Mouse (Mus musculus): ENCODE results near the gene Sult5a1. TPM values are rescaled to one million over a fixed set of nuclear protein-coding genes. Genes with fewer than 3 reads are reported as not detected.
A peak's percentile ranks its signal among the peaks of the same experiment; 100 is the strongest.
"Not testable (repeated sequence)": the region's sequence is repeated elsewhere in the genome, so short reads cannot be mapped to it uniquely, and the experiment has no call there.

Sult5a1 gene
- total and polyA plus RNA-seq, 2 experiments = 29.8 to 154 TPM

DNA sequence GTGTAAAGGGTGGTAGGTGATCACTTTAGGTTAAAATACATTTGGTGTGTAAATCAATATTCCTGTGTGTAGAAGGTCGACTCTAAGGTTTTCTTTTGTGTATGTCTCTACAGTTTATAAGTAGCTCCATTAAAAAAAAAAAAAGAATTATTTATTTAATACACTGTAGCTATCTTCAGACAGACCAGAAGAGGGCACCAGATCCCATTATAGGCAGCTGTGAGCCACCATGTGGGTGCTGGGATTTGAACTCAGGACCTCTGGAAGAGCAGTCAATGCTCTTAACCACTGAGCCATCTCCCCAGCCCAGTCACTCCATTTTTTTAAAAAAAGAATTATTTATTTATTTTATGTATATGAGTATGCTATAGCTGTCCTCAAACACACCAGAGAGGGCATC, 50.1 kb downstream of the Sult5a1 start:
- DNase-seq (ENCODE audit: extremely low read depth, low read depth, low spot score) = no peak
- H3K79me2 ChIP-seq (ENCODE audit: control insufficient read depth, insufficient read depth, low read length) = no peaks in the 10 kb centered on the region
- peaks cover 21% of the 10 kb centered on the region; the same call in 1 of the 2 replicates for H3K36me3 ChIP-seq (ENCODE audit: control insufficient read depth, insufficient read depth, low read length)
- no peak overlapping the region for H3K4me3 ChIP-seq (ENCODE audit: insufficient read depth, low read depth, low read length)
- no peak overlapping the region for H3K27ac ChIP-seq (replicated peaks; ENCODE audit: insufficient read depth, low read depth, low read length)
- WGBS = 79% methylated on average over 1 of the region's 1 CpGs
- peaks cover 8% of the 10 kb centered on the region for H3K4me1 ChIP-seq (ENCODE audit: control insufficient read depth, insufficient read depth, low read length)
- H3K27me3 ChIP-seq (ENCODE audit: control insufficient read depth, insufficient read depth, low read length) = no peaks in the 10 kb centered on the region
- no peak for TF ChIP-seq POLR2A (IDR thresholded peaks at IDR 0.05; ENCODE audit: extremely low read depth, insufficient read depth, low read length)
- TF ChIP-seq CTCF (IDR thresholded peaks at IDR 0.05; ENCODE audit: low read depth, low read length) = 0 out of 2 replicates have a peak, but pooled peaks have one; percentile 7
- H3K9ac ChIP-seq (ENCODE audit: low read depth, low read length) = no peak overlapping the region

DNA sequence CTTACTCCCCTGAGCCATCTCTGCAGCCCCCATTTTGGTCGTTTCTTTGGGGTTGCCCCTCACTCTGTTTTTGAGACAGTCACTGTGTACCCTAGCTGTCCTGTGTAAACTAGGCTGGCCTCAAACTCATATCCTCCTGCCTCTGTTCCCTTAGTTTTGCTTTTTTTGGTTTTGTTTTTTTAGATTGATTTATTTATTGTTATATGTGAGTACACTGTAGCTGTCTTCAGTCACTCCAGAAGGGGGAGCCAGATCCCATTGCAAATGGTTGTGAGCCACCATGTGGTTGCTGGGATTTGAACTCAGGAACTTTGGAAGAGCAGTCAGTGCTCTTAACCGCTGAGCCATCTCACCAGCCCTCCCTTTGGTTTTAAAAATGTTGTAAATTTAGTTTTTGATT, 51.6 kb downstream of the Sult5a1 start:
- peaks cover 9% of the 10 kb centered on the region for H3K4me1 ChIP-seq (ENCODE audit: control insufficient read depth, insufficient read depth, low read length)
- peaks cover 21% of the 10 kb centered on the region; the same call in 1 of the 2 replicates for H3K36me3 ChIP-seq (ENCODE audit: control insufficient read depth, insufficient read depth, low read length)
- peaks cover 4% of the 10 kb centered on the region; the same call in 1 of the 2 replicates for H3K79me2 ChIP-seq (ENCODE audit: control insufficient read depth, insufficient read depth, low read length)
- H3K4me3 ChIP-seq (ENCODE audit: insufficient read depth, low read depth, low read length) = no peak overlapping the region
- WGBS = 52% methylated on average over 2 of the region's 2 CpGs
- H3K9ac ChIP-seq (ENCODE audit: low read depth, low read length) = no peak overlapping the region
- TF ChIP-seq CTCF (IDR thresholded peaks at IDR 0.05; ENCODE audit: low read depth, low read length) (no peak), POLR2A (IDR thresholded peaks at IDR 0.05; ENCODE audit: extremely low read depth, insufficient read depth, low read length) (no peak)
- no peaks in the 10 kb centered on the region for H3K27me3 ChIP-seq (ENCODE audit: control insufficient read depth, insufficient read depth, low read length)
- no peak overlapping the region for H3K27ac ChIP-seq (replicated peaks; ENCODE audit: insufficient read depth, low read depth, low read length)
- no peak for DNase-seq (ENCODE audit: extremely low read depth, low read depth, low spot score)

DNA sequence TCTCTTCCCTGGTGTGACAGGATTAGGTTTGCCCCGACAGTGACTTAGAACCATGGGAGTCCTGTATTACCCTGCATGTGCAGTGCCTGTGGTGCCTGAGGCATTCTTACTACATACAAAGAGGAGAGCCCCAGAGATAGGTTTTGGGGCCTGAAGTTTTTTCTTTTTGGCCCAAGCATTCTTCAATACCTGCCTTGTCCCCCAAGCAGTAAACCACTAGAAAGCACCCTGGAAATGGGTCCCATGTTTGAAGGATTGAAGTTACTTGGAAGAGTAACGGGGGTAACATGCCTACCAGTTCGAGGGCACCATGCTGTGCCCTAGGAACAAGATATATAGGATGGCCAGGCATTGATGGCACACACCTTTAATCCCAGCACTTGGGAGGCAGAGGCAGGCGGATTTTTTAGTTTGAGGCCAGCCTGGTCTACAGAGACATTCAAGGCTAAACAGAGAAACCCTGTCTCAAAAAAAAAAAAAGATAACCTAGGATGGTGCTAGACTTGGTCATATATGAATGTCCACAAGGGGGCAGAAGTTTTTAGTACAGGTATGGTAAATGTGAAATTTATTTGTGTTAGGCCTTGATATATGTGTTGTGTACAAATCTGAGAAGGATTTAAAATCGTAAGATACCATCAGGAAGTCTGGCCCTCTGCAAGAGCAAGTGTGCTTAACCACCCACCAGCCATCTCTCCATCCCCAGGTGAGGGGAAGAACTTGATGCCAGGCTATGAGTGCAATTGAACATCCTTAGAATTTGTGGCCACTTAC, 52.4 kb downstream of the Sult5a1 start:
- Histone ChIP-seq H3K4me1 (ENCODE audit: control insufficient read depth, insufficient read depth, low read length) (peaks cover 9% of the 10 kb centered on the region), H3K36me3 (ENCODE audit: control insufficient read depth, insufficient read depth, low read length) (peaks cover 21% of the 10 kb centered on the region; the same call in 1 of the 2 replicates), H3K4me3 (ENCODE audit: insufficient read depth, low read depth, low read length) (no peak overlapping the region), H3K79me2 (ENCODE audit: control insufficient read depth, insufficient read depth, low read length) (peaks cover 4% of the 10 kb centered on the region; the same call in 1 of the 2 replicates), H3K27ac (replicated peaks; ENCODE audit: insufficient read depth, low read depth, low read length) (no peak overlapping the region), H3K27me3 (ENCODE audit: control insufficient read depth, insufficient read depth, low read length) (no peaks in the 10 kb centered on the region), H3K9ac (ENCODE audit: low read depth, low read length) (no peak overlapping the region)
- peak; percentile 45 for DNase-seq (ENCODE audit: extremely low read depth, low read depth, low spot score)
- TF ChIP-seq POLR2A (IDR thresholded peaks at IDR 0.05; ENCODE audit: extremely low read depth, insufficient read depth, low read length) (no peak), CTCF (IDR thresholded peaks at IDR 0.05; ENCODE audit: low read depth, low read length) (peak; percentile 12; the same call in 1 of the 2 replicates)
- 79% methylated on average over 5 of the region's 5 CpGs for WGBS

DNA sequence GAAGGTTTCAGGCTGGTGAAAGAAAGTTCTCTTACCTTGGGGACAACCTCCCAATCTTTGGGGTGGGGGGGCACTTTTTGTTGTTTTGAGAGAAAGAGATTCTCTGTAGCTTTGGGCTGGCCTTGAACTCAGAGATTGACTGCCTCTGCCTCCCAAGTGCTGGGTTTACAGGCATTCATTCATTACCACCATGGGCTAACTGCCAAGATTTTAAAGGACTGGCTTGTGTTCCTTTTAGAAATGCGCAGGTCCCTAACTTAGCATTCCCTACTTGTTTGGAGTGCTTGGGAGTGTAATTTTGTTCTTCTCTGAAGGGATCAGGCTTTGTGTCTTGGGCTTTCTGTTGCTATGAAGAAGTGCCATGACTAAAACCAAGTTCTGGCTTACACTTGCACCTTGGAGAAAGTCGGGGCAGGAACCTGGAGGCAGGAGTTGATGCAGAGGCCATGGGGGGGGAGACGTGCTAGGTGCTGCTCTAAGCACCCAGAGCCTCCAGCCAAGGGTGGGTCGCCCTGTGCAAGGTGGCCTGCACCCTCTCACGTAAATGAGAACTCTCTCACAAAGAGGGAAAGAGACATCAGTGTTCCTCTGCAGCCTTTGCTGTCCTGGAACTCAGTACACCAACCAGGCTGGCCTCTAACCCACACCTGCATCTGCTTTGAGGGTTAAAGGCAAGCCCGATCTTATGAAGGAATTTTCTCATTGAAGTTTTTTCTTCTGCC, 53.9 kb downstream of the Sult5a1 start:
- Histone ChIP-seq H3K4me1 (ENCODE audit: control insufficient read depth, insufficient read depth, low read length) (peaks cover 9% of the 10 kb centered on the region), H3K27ac (replicated peaks; ENCODE audit: insufficient read depth, low read depth, low read length) (no peak overlapping the region), H3K79me2 (ENCODE audit: control insufficient read depth, insufficient read depth, low read length) (peaks cover 4% of the 10 kb centered on the region; the same call in 1 of the 2 replicates), H3K27me3 (ENCODE audit: control insufficient read depth, insufficient read depth, low read length) (no peaks in the 10 kb centered on the region), H3K9ac (ENCODE audit: low read depth, low read length) (no peak overlapping the region), H3K36me3 (ENCODE audit: control insufficient read depth, insufficient read depth, low read length) (peaks cover 21% of the 10 kb centered on the region; the same call in 1 of the 2 replicates), H3K4me3 (ENCODE audit: insufficient read depth, low read depth, low read length) (no peak overlapping the region)
- WGBS = 83% methylated on average over 6 of the region's 6 CpGs
- TF ChIP-seq POLR2A (IDR thresholded peaks at IDR 0.05; ENCODE audit: extremely low read depth, insufficient read depth, low read length) = no peak
- TF ChIP-seq CTCF (IDR thresholded peaks at IDR 0.05; ENCODE audit: low read depth, low read length) = no peak
- DNase-seq (ENCODE audit: extremely low read depth, low read depth, low spot score) = no peak

DNA sequence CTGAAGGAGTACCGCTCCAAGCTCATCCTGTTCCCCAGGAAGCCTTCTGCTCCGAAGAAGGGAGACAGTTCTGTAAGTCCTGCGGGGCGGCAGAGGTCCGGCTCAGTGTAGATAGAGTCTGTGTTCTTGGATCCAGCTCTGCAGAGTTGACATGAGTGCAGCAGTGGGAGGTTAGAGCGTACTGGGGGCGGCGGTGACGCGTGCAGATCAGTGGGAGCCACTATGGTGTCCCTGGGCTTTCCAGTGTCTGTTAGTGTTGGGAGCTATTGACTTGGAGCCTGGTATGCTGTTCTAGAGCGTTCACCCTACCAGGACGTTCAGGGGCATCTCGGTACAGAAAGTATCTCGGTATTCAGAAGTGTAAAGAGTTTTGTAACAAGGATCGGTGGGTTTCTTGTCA, 54.8 kb downstream of the Sult5a1 start:
- DNase-seq (ENCODE audit: extremely low read depth, low read depth, low spot score) = no peak
- Histone ChIP-seq H3K4me3 (ENCODE audit: insufficient read depth, low read depth, low read length) (peak overlapping the region; percentile 68), H3K4me1 (ENCODE audit: control insufficient read depth, insufficient read depth, low read length) (peaks cover 9% of the 10 kb centered on the region), H3K27ac (replicated peaks; ENCODE audit: insufficient read depth, low read depth, low read length) (0 out of 2 replicates have a peak overlapping the region, but pooled peaks have one; percentile 20), H3K9ac (ENCODE audit: low read depth, low read length) (peak overlapping the region; percentile 91), H3K79me2 (ENCODE audit: control insufficient read depth, insufficient read depth, low read length) (peaks cover 4% of the 10 kb centered on the region; the same call in 1 of the 2 replicates), H3K36me3 (ENCODE audit: control insufficient read depth, insufficient read depth, low read length) (peaks cover 21% of the 10 kb centered on the region; the same call in 1 of the 2 replicates), H3K27me3 (ENCODE audit: control insufficient read depth, insufficient read depth, low read length) (no peaks in the 10 kb centered on the region)
- TF ChIP-seq POLR2A (IDR thresholded peaks at IDR 0.05; ENCODE audit: extremely low read depth, insufficient read depth, low read length) (no peak), CTCF (IDR thresholded peaks at IDR 0.05; ENCODE audit: low read depth, low read length) (no peak)
- 11% methylated on average over 15 of the region's 15 CpGs for WGBS

DNA sequence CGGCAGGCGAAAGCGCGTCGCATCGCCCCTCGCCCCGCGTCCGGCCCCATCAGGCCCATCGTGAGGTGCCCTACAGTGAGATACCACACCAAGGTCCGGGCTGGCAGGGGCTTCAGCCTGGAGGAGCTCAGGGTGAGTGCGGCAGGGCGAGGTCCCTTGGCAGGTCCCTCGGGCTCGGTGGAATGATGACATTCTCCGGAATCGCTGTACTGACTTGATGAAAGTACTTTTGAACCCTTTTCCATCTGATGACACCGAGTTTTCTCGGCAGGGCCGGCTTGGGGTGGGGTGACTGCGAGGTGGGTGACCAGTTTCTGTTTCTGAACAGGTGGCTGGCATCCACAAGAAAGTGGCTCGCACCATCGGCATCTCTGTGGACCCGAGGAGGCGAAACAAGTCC, 55.3 kb downstream of the Sult5a1 start:
- under 1% methylated on average over 26 of the region's 26 CpGs for WGBS
- not testable (repeated sequence) for H3K27me3 ChIP-seq (ENCODE audit: control insufficient read depth, insufficient read depth, low read length); H3K4me1 ChIP-seq (ENCODE audit: control insufficient read depth, insufficient read depth, low read length); H3K79me2 ChIP-seq (ENCODE audit: control insufficient read depth, insufficient read depth, low read length); DNase-seq (ENCODE audit: extremely low read depth, low read depth, low spot score)
- peaks cover 21% of the 10 kb centered on the region; the same call in 1 of the 2 replicates for H3K36me3 ChIP-seq (ENCODE audit: control insufficient read depth, insufficient read depth, low read length)
- H3K4me3 ChIP-seq (ENCODE audit: insufficient read depth, low read depth, low read length) = peak overlapping the region; percentile 68
- peak overlapping the region; percentile 43 for H3K27ac ChIP-seq (replicated peaks; ENCODE audit: insufficient read depth, low read depth, low read length)
- peak overlapping the region; percentile 91 for H3K9ac ChIP-seq (ENCODE audit: low read depth, low read length)

All from liver, adult 2 months (tissue).